ENCODE assay signal across 8 mouse cellular contexts in genomic region chr17:75551512-75552400, GRCm38 (mm10). TPM values are rescaled to one million over a fixed set of nuclear protein-coding genes. Genes with fewer than 3 reads are reported as not detected.
DNase-seq lines count a peak whose midpoint lies in the region; ATAC-seq and TF ChIP-seq lines count a peak whose summit lies in the region.

Fam98a (minus strand) TSS chr17:75551946.

- peaks cover 4% of the 10 kb centered on the region; the same call in 1 of the 2 replicates for H3K36me3 ChIP-seq in ES-E14 (ENCODE audit: control insufficient read depth, insufficient read depth, low read length, poor library complexity, severe bottlenecking)
- H3K36me3 ChIP-seq in forebrain, embryonic 15.5 days = peaks cover 3% of the 10 kb centered on the region; the same call in 1 of the 2 replicates

- TF ChIP-seq POLR2A in lung, adult 2 months (IDR thresholded peaks at IDR 0.05; ENCODE audit: borderline replicate concordance, extremely low read depth, low read depth, low read length) = peak; percentile 88; the same call in 1 of the 2 replicates

- ATAC-seq in forebrain, embryonic 15.5 days (replicated peaks) = peak; percentile 99
- ATAC-seq in neutrophil, adult 5-6 weeks (ENCODE audit: extremely low read depth, insufficient number of reproducible peaks, low FRiP score, poor library complexity, severe bottlenecking) = peak; percentile 95

- H3K4me1 ChIP-seq in ES-E14 (ENCODE audit: control insufficient read depth in 2 of 2, insufficient read depth in 2 of 2, low read length in 2 of 2, poor library complexity in 1 of 2) = peaks cover 0 to 2% of the 10 kb centered on the region in 2 experiments; a peak in 1 of 4 replicates
- H3K4me1 ChIP-seq in forebrain, embryonic 15.5 days = peaks cover 18% of the 10 kb centered on the region
- H3K4me1 ChIP-seq in lung, adult 2 months (ENCODE audit: control insufficient read depth, insufficient read depth, low read length) = peaks cover 3% of the 10 kb centered on the region; the same call in 1 of the 2 replicates

- intact Hi-C loops in heart, postnatal 25 days (cut with DNase I) = no loop called here

- H3K27ac ChIP-seq in ES-E14 (ENCODE audit: insufficient read depth, low read depth, low read length, poor library complexity, severe bottlenecking) = no peak within 1 kb of the TSS
- peak within 1 kb of the TSS; percentile 60 for H3K27ac ChIP-seq in forebrain, embryonic 15.5 days (replicated peaks)

- H3K4me2 ChIP-seq in forebrain, embryonic 15.5 days (replicated peaks) = peak within 1 kb of the TSS; percentile 69

- under 1% methylated on average over 56 of the region's 56 CpGs for WGBS in forebrain, embryonic 15.5 days
- under 1% methylated on average over 56 of the region's 56 CpGs for WGBS in lung, adult 2 months

- peak within 1 kb of the TSS; percentile 96 for H3K9ac ChIP-seq in ES-E14 (ENCODE audit: insufficient read depth, low read depth, low read length, poor library complexity, severe bottlenecking)
- H3K9ac ChIP-seq in forebrain, embryonic 15.5 days (replicated peaks) = peak within 1 kb of the TSS; percentile 74

- H3K4me3 ChIP-seq in ES-E14 (ENCODE audit: insufficient read depth in 1 of 2, low read depth in 1 of 2, low read length in 2 of 2, poor library complexity in 1 of 2, severe bottlenecking in 1 of 2) = peak within 1 kb of the TSS; percentile 90 to 97
- peak within 1 kb of the TSS; percentile 81 for H3K4me3 ChIP-seq in forebrain, embryonic 15.5 days
- peak within 1 kb of the TSS; percentile 98 for H3K4me3 ChIP-seq in lung, adult 2 months (replicated peaks; ENCODE audit: extremely low read depth, low read depth, low read length)

- H3K27me3 ChIP-seq in forebrain, embryonic 15.5 days = no peaks in the 10 kb centered on the region

- in situ Hi-C loops in ES-E14 (cut with MboI; ENCODE audit: low sequenced_read_pairs in 2 of 2, unreplicated experiment in 2 of 2) = no loop called here

- TF ChIP-seq CTCF in lung, adult 2 months (IDR thresholded peaks at IDR 0.05; ENCODE audit: insufficient read depth, low read length) = peak; percentile 48

- H3K9me3 ChIP-seq in ES-E14 (ENCODE audit: control insufficient read depth, insufficient read depth, low read depth, low read length) = no peaks in the 10 kb centered on the region
- H3K9me3 ChIP-seq in forebrain, embryonic 15.5 days = no peaks in the 10 kb centered on the region

- peak; percentile 98 for DNase-seq in ES-E14 (ENCODE audit: low read depth, low spot score)
- DNase-seq in cerebellum, adult 11-12 months = peak; percentile 98
- peak; percentile 95 for DNase-seq in heart, postnatal 25 days (ENCODE audit: low spot score)
- peak; percentile 97 to 98 for DNase-seq in layer of hippocampus, adult 18-20 months (ENCODE audit: low spot score in 2 of 2)
- DNase-seq in lung, adult 2 months = peak; percentile 94
- peak; percentile 95 to 96 for DNase-seq in thymus, adult 18-20 months

TF ChIP-seq in ES-E14, 5 proteins besides CTCF, POLR2A, EP300 and RAD21:
- TF ChIP-seq HCFC1 (IDR thresholded peaks at IDR 0.05; ENCODE audit: borderline replicate concordance, insufficient read depth, low read length) = peak; percentile 83
- TF ChIP-seq MAFK (IDR thresholded peaks at IDR 0.05; ENCODE audit: insufficient read depth, low read depth, low read length) = no peak
- TF ChIP-seq ZC3H11A (IDR thresholded peaks at IDR 0.05; ENCODE audit: borderline replicate concordance, low read depth, low read length) = no peak
- TF ChIP-seq CHD2 (IDR thresholded peaks at IDR 0.05; ENCODE audit: low read depth, low read length) = no peak
- peak; percentile 74; the same call in 1 of the 2 replicates for TF ChIP-seq ZNF384 (IDR thresholded peaks at IDR 0.05; ENCODE audit: low read depth, low read length)

RNA-seq across cellular contexts. Expression of gene Fam98a, which starts in this region (rescaled TPM):
- 22.7 and 29.1 TPM in 2 replicates for total RNA-seq in ES-E14 (2012; rRNA removed)
- polyA plus RNA-seq in forebrain, embryonic 15.5 days (2015; fragmentation: Nextera tagmentation; extraction: Ambion mirVana) = 35.3 and 36.2 TPM in 2 replicates
- 10 to 100 TPM; 40.4 to 41.2 TPM for total RNA-seq in heart, postnatal 25 days (2021)
- total RNA-seq in layer of hippocampus, adult 18-20 months (2021) = 10 to 100 TPM; 36.0 to 42.4 TPM
- 7.6 and 12.4 TPM in 2 replicates for polyA plus RNA-seq in lung, adult 2 months (2012; rRNA removed)
- total RNA-seq in neutrophil, adult 5-6 weeks (2017) = 21.5 and 24.9 TPM in 2 replicates
